Mouse (Mus musculus) MEL (cell line): ENCODE results near the gene Adarb1. TPM values are rescaled to one million over a fixed set of nuclear protein-coding genes. Genes with fewer than 3 reads are reported as not detected.

Source experiments
- DNase-seq: peaks from one replicate; pipeline ENCODE4 v3.0.0; 2011; ENCODE audit warnings: low read depth, low spot score
- H3K27ac ChIP-seq: 2 replicates; pipeline ENCODE4 v1.5.1; 2012; ENCODE audit warnings: low read depth, mild to moderate bottlenecking, control low read depth, low read length, moderate library complexity; ENCODE audit not compliant: control insufficient read depth
- H3K27me3 ChIP-seq, 2 experiments: fragments of 150-350 bp in 1 of 2; sonication (generic) in 1 of 2; 2 replicates each; pipeline ENCODE4 v1.6.1; 2012; ENCODE audit warnings: low read length in 2 of 2, mild to moderate bottlenecking in 2 of 2, improper control_type of control experiment in 1 of 2, moderate library complexity in 1 of 2; ENCODE audit not compliant: insufficient read depth in 2 of 2, control insufficient read depth in 1 of 2
- H3K36me3 ChIP-seq, 2 experiments: 2 replicates each; pipeline ENCODE4 v1.6.1; 2012 to 2014; ENCODE audit warnings: low read length in 2 of 2, improper control_type of control experiment in 1 of 2, inconsistent platforms in 1 of 2, mild to moderate bottlenecking in 1 of 2; ENCODE audit not compliant: insufficient read depth in 2 of 2, control insufficient read depth in 1 of 2
- H3K4me1 ChIP-seq, 2 experiments: fragments of 150-350 bp in 1 of 2; sonication (generic) in 1 of 2; 2 replicates each; pipeline ENCODE4 v1.6.1; 2012; ENCODE audit warnings: low read length in 2 of 2, improper control_type of control experiment in 1 of 2, mild to moderate bottlenecking in 1 of 2; ENCODE audit not compliant: insufficient read depth in 2 of 2, control insufficient read depth in 1 of 2
- H3K4me3 ChIP-seq, 2 experiments: fragments of 150-350 bp in 1 of 2; sonication (generic) in 1 of 2; 2 replicates each; pipeline ENCODE4 v1.5.1; 2012; ENCODE audit warnings: low read depth in 2 of 2, low read length in 2 of 2, mild to moderate bottlenecking in 2 of 2, moderate library complexity in 2 of 2, control low read depth in 1 of 2, improper control_type of control experiment in 1 of 2; ENCODE audit not compliant: control insufficient read depth in 1 of 2, insufficient read depth in 1 of 2
- H3K79me2 ChIP-seq: 2 replicates; pipeline ENCODE4 v1.6.1; 2012; ENCODE audit warnings: mild to moderate bottlenecking, low read length, moderate library complexity; ENCODE audit not compliant: control insufficient read depth, poor library complexity, insufficient read depth
- H3K9ac ChIP-seq: 2 replicates; pipeline ENCODE4 v1.6.1; 2012; ENCODE audit warnings: low read depth, mild to moderate bottlenecking, control low read depth, low read length, moderate library complexity; ENCODE audit not compliant: control insufficient read depth, poor library complexity, severe bottlenecking
- H3K9me3 ChIP-seq: fragments of 150-350 bp; sonication (generic); replicated peaks from 2 replicates; pipeline ENCODE4 v1.6.1; 2012; ENCODE audit warnings: mild to moderate bottlenecking, low read length, improper control_type of control experiment, moderate library complexity; ENCODE audit not compliant: insufficient read depth
- E2F4 ChIP-seq: IDR thresholded peaks from 2 replicates; pipeline ENCODE4 v1.6.1; 2011; ENCODE audit warnings: low read depth, low read length, improper control_type of control experiment, borderline replicate concordance
- ELF1 ChIP-seq: IDR thresholded peaks from 2 replicates; pipeline ENCODE4 v1.6.1; 2014; ENCODE audit warnings: low read depth, mild to moderate bottlenecking, inconsistent platforms, low read length, improper control_type of control experiment, moderate library complexity
- ETS1 ChIP-seq: IDR thresholded peaks from 2 replicates; pipeline ENCODE4 v1.6.1; 2012; ENCODE audit warnings: low read depth, mild to moderate bottlenecking, inconsistent platforms, low read length, improper control_type of control experiment, moderate library complexity
- HCFC1 ChIP-seq: IDR thresholded peaks from 2 replicates; pipeline ENCODE4 v1.6.1; 2012; ENCODE audit warnings: low read depth, mild to moderate bottlenecking, inconsistent platforms, low read length, improper control_type of control experiment, moderate library complexity
- KAT2A ChIP-seq: conservative IDR thresholded peaks from 2 replicates; pipeline ENCODE4 v1.6.1; 2012; ENCODE audit warnings: low read depth, low read length, improper control_type of control experiment, inconsistent platforms
- MAFK ChIP-seq: IDR thresholded peaks from 2 replicates; pipeline ENCODE4 v1.6.1; 2011; ENCODE audit warnings: low read depth, mild to moderate bottlenecking, low read length, improper control_type of control experiment, borderline replicate concordance
- MAX ChIP-seq: IDR thresholded peaks from 2 replicates; pipeline ENCODE4 v1.6.1; 2011; ENCODE audit warnings: low read length, improper control_type of control experiment
- MEF2A ChIP-seq: IDR thresholded peaks from 2 replicates; pipeline ENCODE4 v1.6.1; 2014; ENCODE audit warnings: low read depth, mild to moderate bottlenecking, inconsistent platforms, low read length, improper control_type of control experiment; ENCODE audit not compliant: poor library complexity, insufficient replicate concordance, severe bottlenecking; ENCODE audit errors: extremely low read depth
- MXI1 ChIP-seq: IDR thresholded peaks from 2 replicates; pipeline ENCODE4 v1.6.1; 2011; ENCODE audit warnings: mild to moderate bottlenecking, low read depth, low read length, improper control_type of control experiment
- NELFE ChIP-seq: IDR thresholded peaks from 2 replicates; pipeline ENCODE4 v1.6.1; 2011; ENCODE audit warnings: low read depth, low read length, improper control_type of control experiment
- NRF1 ChIP-seq: IDR thresholded peaks from 2 replicates; pipeline ENCODE4 v1.6.1; 2014; ENCODE audit warnings: low read depth, mild to moderate bottlenecking, inconsistent platforms, low read length, improper control_type of control experiment, moderate library complexity; ENCODE audit not compliant: poor library complexity, insufficient read depth, severe bottlenecking
- SIN3A ChIP-seq: IDR thresholded peaks from 2 replicates; pipeline ENCODE4 v1.6.1; 2012; ENCODE audit warnings: low read length, improper control_type of control experiment, inconsistent platforms
- SMC3 ChIP-seq: IDR thresholded peaks from 2 replicates; pipeline ENCODE4 v1.6.1; 2011; ENCODE audit warnings: low read depth, low read length, improper control_type of control experiment
- TAL1 ChIP-seq: IDR thresholded peaks from 2 replicates; pipeline ENCODE4 v1.6.1; 2012; ENCODE audit warnings: mild to moderate bottlenecking, inconsistent platforms, low read length, moderate library complexity, mixed read lengths
- UBTF ChIP-seq: IDR thresholded peaks from 2 replicates; pipeline ENCODE4 v1.6.1; 2012; ENCODE audit warnings: low read depth, mild to moderate bottlenecking, inconsistent platforms, low read length, improper control_type of control experiment, moderate library complexity, borderline replicate concordance; ENCODE audit not compliant: insufficient read depth
- USF2 ChIP-seq, 2 experiments: IDR thresholded peaks; 2 replicates each; pipeline ENCODE4 v1.6.1; 2011 to 2012; ENCODE audit warnings: improper control_type of control experiment in 2 of 2, low read length in 2 of 2, borderline replicate concordance in 1 of 2, inconsistent platforms in 1 of 2, low read depth in 1 of 2, mild to moderate bottlenecking in 1 of 2; ENCODE audit not compliant: insufficient read depth in 1 of 2
- ZC3H11A ChIP-seq: IDR thresholded peaks from 2 replicates; pipeline ENCODE4 v1.6.1; 2012; ENCODE audit warnings: low read depth, mild to moderate bottlenecking, inconsistent platforms, low read length, improper control_type of control experiment
- ZMIZ1 ChIP-seq: IDR thresholded peaks from 2 replicates; pipeline ENCODE4 v1.6.1; 2012; ENCODE audit warnings: low read depth, mild to moderate bottlenecking, inconsistent platforms, low read length, improper control_type of control experiment, moderate library complexity
- ZNF384 ChIP-seq: IDR thresholded peaks from 2 replicates; pipeline ENCODE4 v1.6.1; 2012; ENCODE audit warnings: low read depth, mild to moderate bottlenecking, inconsistent platforms, low read length, improper control_type of control experiment
- polyA plus RNA-seq, 2 experiments: library from polyadenylated mRNA; stranded (reverse) in 1 of 2; unstranded in 1 of 2; fragments of >175 nt in 1 of 2; fragments of >200 nt in 1 of 2; gene quantifications; 2 replicates each; pipeline versions ENCODE4 v1.2.1 to v1.2.4; 2012; ENCODE audit warnings: low replicate concordance in 2 of 2, low read depth in 1 of 2; ENCODE audit not compliant: insufficient read length in 2 of 2, insufficient read depth in 1 of 2, missing spikeins in 1 of 2
- total RNA-seq: library from RNA; depleted of rRNA; stranded (reverse); fragments of 300-350 nt; gene quantifications from 2 replicates; pipeline ENCODE4 v1.2.3, GENCODE M21; 2012

The Adarb1 gene
- total and polyA plus RNA-seq, 3 experiments: 2.4 to 3.8 TPM; not detected in 1

GRCm38 (mm10) chr10:77435343-77435742 is 17.3 kb upstream of the Adarb1 start:
- H3K27ac ChIP-seq: no peak overlapping the region

GRCm38 (mm10) chr10:77434457-77435151 is 16.5 kb upstream of the Adarb1 start:
- Histone ChIP-seq H3K9me3 (no peaks in the 10 kb centered on the region), H3K4me3 (no peak overlapping the region), H3K27me3 (peaks cover 11 to 25% of the 10 kb centered on the region in 2 experiments), H3K9ac (no peak overlapping the region)
- DNase-seq: no peak
- TF ChIP-seq USF2 (IDR thresholded peaks at IDR 0.05; ENCODE audit: borderline replicate concordance in 1 of 2, insufficient read depth in 1 of 2, low read depth in 1 of 2, low read length in 2 of 2) (no peak), ZNF384 (no peak), ZMIZ1 (no peak), MAX (no peak), SMC3 (no peak), TAL1 (no peak), MEF2A (no peak), ETS1 (no peak), MAFK (no peak)
- TF ChIP-seq, all 39 proteins: peak for 0
- H3K4me1 ChIP-seq: no peaks in the 10 kb centered on the region
- H3K27ac ChIP-seq: no peak overlapping the region
- H3K36me3 ChIP-seq: no peaks in the 10 kb centered on the region
- H3K79me2 ChIP-seq: no peaks in the 10 kb centered on the region

More at GRCm38 (mm10) chr10:77435343-77435742, 17.3 kb upstream of the Adarb1 start:
- DNase-seq: no peak
- TF ChIP-seq NRF1: no peak
- TF ChIP-seq ETS1: no peak
- no peak for TF ChIP-seq SIN3A
- no peak for TF ChIP-seq HCFC1
- TF ChIP-seq SMC3: no peak
- no peak for TF ChIP-seq TAL1
- no peak for TF ChIP-seq ZC3H11A
- TF ChIP-seq E2F4: no peak
- TF ChIP-seq MEF2A: no peak
- TF ChIP-seq NELFE: no peak
- TF ChIP-seq USF2 (IDR thresholded peaks at IDR 0.05; ENCODE audit: borderline replicate concordance in 1 of 2, insufficient read depth in 1 of 2, low read depth in 1 of 2, low read length in 2 of 2): no peak
- TF ChIP-seq ELF1: no peak
- TF ChIP-seq KAT2A: no peak
- no peak for TF ChIP-seq UBTF
- no peak for TF ChIP-seq MXI1
- TF ChIP-seq MAX: no peak
- no peaks in the 10 kb centered on the region for H3K79me2 ChIP-seq
- H3K27me3 ChIP-seq: peaks cover 11 to 25% of the 10 kb centered on the region in 2 experiments
- H3K9me3 ChIP-seq: no peaks in the 10 kb centered on the region
- no peak overlapping the region for H3K9ac ChIP-seq
- H3K4me1 ChIP-seq: no peaks in the 10 kb centered on the region
- H3K36me3 ChIP-seq: no peaks in the 10 kb centered on the region
- H3K4me3 ChIP-seq: no peak overlapping the region
